Mouse (Mus musculus) MEL (cell line): Measurements from ENCODE around the gene Rad18.

Experiments
- CTCF ChIP-seq, 3 experiments: IDR thresholded peaks in 2 of 3; conservative IDR thresholded peaks in 1 of 3; 2 replicates each; pipeline ENCODE4 v1.5.1; 2011 to 2012; ENCODE audit warnings: low read length in 3 of 3, low read depth in 2 of 3, mild to moderate bottlenecking in 2 of 3, improper control_type of control experiment in 1 of 3, inconsistent platforms in 1 of 3, mixed read lengths in 1 of 3, moderate library complexity in 1 of 3; ENCODE audit not compliant: control insufficient read depth in 1 of 3, insufficient read depth in 1 of 3, poor library complexity in 1 of 3, severe bottlenecking in 1 of 3
- ELF1 ChIP-seq: IDR thresholded peaks from 2 replicates; pipeline ENCODE4 v1.6.1; 2014; ENCODE audit warnings: low read depth, mild to moderate bottlenecking, inconsistent platforms, low read length, improper control_type of control experiment, moderate library complexity
- MYC ChIP-seq: IDR thresholded peaks from 2 replicates; pipeline ENCODE4 v1.6.1; 2011; ENCODE audit warnings: low read depth, mild to moderate bottlenecking, low read length, improper control_type of control experiment, moderate library complexity
- POLR2A ChIP-seq, 2 experiments: IDR thresholded peaks; 2 replicates each; pipeline ENCODE4 v1.6.1; 2011 to 2012; ENCODE audit warnings: low read length in 2 of 2, mild to moderate bottlenecking in 2 of 2, control low read depth in 1 of 2, improper control_type of control experiment in 1 of 2, low read depth in 1 of 2, moderate library complexity in 1 of 2; ENCODE audit not compliant: control insufficient read depth in 1 of 2, insufficient read depth in 1 of 2, poor library complexity in 1 of 2

DNA sequence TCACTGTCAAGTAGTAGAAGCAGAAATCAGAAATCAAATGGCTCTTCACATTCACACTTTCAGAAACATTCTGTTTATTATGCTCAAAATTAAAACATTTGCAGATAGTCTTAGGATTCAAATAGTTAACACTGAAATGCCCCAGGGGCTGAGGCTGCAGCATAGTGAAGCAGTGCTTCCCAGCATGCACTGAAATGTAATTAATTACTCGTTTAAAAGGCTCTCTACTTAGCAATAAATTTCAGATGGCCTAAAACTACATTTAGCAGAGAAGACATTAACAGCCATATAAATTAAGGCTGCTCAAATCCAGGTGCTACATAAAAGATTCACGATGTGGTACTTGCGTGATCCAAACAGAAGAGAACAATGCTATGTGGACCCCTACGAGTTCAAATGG lies 87.5 kb downstream of the Rad18 start:
- TF ChIP-seq ELF1 (no peak), MYC (no peak), POLR2A (IDR thresholded peaks at IDR 0.05; ENCODE audit: control insufficient read depth in 1 of 2, insufficient read depth in 1 of 2, low read depth in 1 of 2, low read length in 2 of 2, poor library complexity in 1 of 2) (no peak), CTCF (IDR thresholded peaks at IDR 0.05 in 2 of 3, conservative IDR thresholded peaks at IDR 0.05 in 1 of 3; ENCODE audit: control insufficient read depth in 1 of 3, insufficient read depth in 1 of 3, low read depth in 2 of 3, low read length in 3 of 3, poor library complexity in 1 of 3, severe bottlenecking in 1 of 3) (no peak)
